Mouse (Mus musculus) hindbrain, embryonic 13.5 days (tissue): ENCODE results near the gene Ash1l. TPM values are rescaled to one million over a fixed set of nuclear protein-coding genes. Genes with fewer than 3 reads are reported as not detected.
A peak's percentile ranks its signal among the peaks of the same experiment; 100 is the strongest.

Source experiments
- ATAC-seq: fragments of 200-750 bp; cut with Nextera tagmentation; 2 replicates; pipeline ENCODE4 v1.8.0; 2017; ENCODE audit warnings: moderate TSS enrichment; ENCODE audit not compliant: low FRiP score
- H3K27ac ChIP-seq: fragments of 300-500 bp; sonication (generic); 2 replicates; pipeline ENCODE4 v1.5.1; 2015; ENCODE audit warnings: inconsistent platforms, mild to moderate bottlenecking, moderate library complexity
- H3K27me3 ChIP-seq: fragments of 300-500 bp; sonication (generic); 2 replicates; pipeline ENCODE4 v1.6.1; 2015; ENCODE audit warnings: mild to moderate bottlenecking, inconsistent platforms
- H3K36me3 ChIP-seq: fragments of 300-500 bp; sonication (generic); 2 replicates; pipeline ENCODE4 v1.6.1; 2015; ENCODE audit warnings: mild to moderate bottlenecking, inconsistent platforms
- H3K4me1 ChIP-seq: fragments of 300-500 bp; sonication (generic); replicated peaks from 2 replicates; pipeline ENCODE4 v1.6.1; 2015; ENCODE audit warnings: inconsistent platforms
- H3K4me2 ChIP-seq: fragments of 300-500 bp; sonication (generic); 2 replicates; pipeline ENCODE4 v1.6.1; 2015; ENCODE audit warnings: inconsistent platforms, mild to moderate bottlenecking, moderate library complexity
- H3K4me3 ChIP-seq: fragments of 300-500 bp; sonication (generic); 2 replicates; pipeline ENCODE4 v1.5.1; 2015; ENCODE audit warnings: mild to moderate bottlenecking, inconsistent platforms
- H3K9ac ChIP-seq: fragments of 300-500 bp; sonication (generic); 2 replicates; pipeline ENCODE4 v1.6.1; 2015; ENCODE audit warnings: mild to moderate bottlenecking, inconsistent platforms
- H3K9me3 ChIP-seq: fragments of 300-500 bp; sonication (generic); 2 replicates; pipeline ENCODE4 v1.6.1; 2016; ENCODE audit warnings: inconsistent platforms
- WGBS: fragments of 180-500 bp; shearing (Covaris S2); methylation state at CpG from one replicate; pipeline ENCODE4 v1.1.7; 2015; 5-methylcytosine and 5-hydroxymethylcytosine counted together
- polyA plus RNA-seq: library from polyadenylated mRNA; unstranded; fragments of >200 nt; fragmentation: Nextera tagmentation; extraction: Ambion mirVana; gene quantifications from 2 replicates; pipeline ENCODE4 v1.2.1, GENCODE M21; 2015

Ash1l gene
- polyA plus RNA-seq: 21.5 and 22.5 TPM in 2 replicates

- H3K27ac ChIP-seq: peak within 1 kb of the TSS; percentile 100
- no peaks in the 10 kb centered on the region for H3K27me3 ChIP-seq
- H3K36me3 ChIP-seq: no peaks in the 10 kb centered on the region
- ATAC-seq: peak; percentile 79
- H3K4me1 ChIP-seq: peaks cover 43% of the 10 kb centered on the region
- H3K9ac ChIP-seq: peak within 1 kb of the TSS; percentile 95
- H3K9me3 ChIP-seq: no peaks in the 10 kb centered on the region
- peak within 1 kb of the TSS; percentile 90 for H3K4me2 ChIP-seq
- 1% methylated on average over 37 of the region's 64 CpGs for WGBS
- H3K4me3 ChIP-seq: peak within 1 kb of the TSS; percentile 88
Measured at GRCm38 (mm10) chr3:88950576-88951326, at the start of gene Ash1l, which contains the start of gene Dap3. Gene Ash1l, plus strand, starts transcription at chr3:88950622. Gene Dap3, minus strand, starts transcription at chr3:88951181.

- ATAC-seq: no peak
- Histone ChIP-seq H3K9ac (no peak overlapping the region), H3K4me1 (no peaks in the 10 kb centered on the region), H3K36me3 (peaks cover 88% of the 10 kb centered on the region), H3K9me3 (no peaks in the 10 kb centered on the region), H3K27ac (no peak overlapping the region), H3K4me2 (no peak overlapping the region), H3K4me3 (no peak overlapping the region), H3K27me3 (no peaks in the 10 kb centered on the region)
- 94% methylated on average over 3 of the region's 3 CpGs for whole genome bisulfite sequencing
Measured at GRCm38 (mm10) chr3:88904803-88905202, 45.6 kb upstream of the Ash1l start.

GRCm38 (mm10) chr3:88905209-88905608 lies 45.2 kb upstream of the Ash1l start:
- no peak overlapping the region for H3K9ac ChIP-seq
- 90% methylated on average over 6 of the region's 6 CpGs for WGBS
- H3K4me1 ChIP-seq: no peaks in the 10 kb centered on the region
- no peak overlapping the region for H3K4me2 ChIP-seq
- H3K9me3 ChIP-seq: no peaks in the 10 kb centered on the region
- peaks cover 91% of the 10 kb centered on the region for H3K36me3 ChIP-seq
- H3K27me3 ChIP-seq: no peaks in the 10 kb centered on the region
- H3K27ac ChIP-seq: no peak overlapping the region
- H3K4me3 ChIP-seq: no peak overlapping the region
- ATAC-seq: no peak

- H3K4me3 ChIP-seq: no peak overlapping the region
- H3K9ac ChIP-seq: no peak overlapping the region
- no peaks in the 10 kb centered on the region for H3K9me3 ChIP-seq
- ATAC-seq: no peak
- no peaks in the 10 kb centered on the region for H3K27me3 ChIP-seq
- peaks cover 92% of the 10 kb centered on the region for H3K36me3 ChIP-seq
- 88% methylated on average over 2 of the region's 2 CpGs for WGBS
- no peak overlapping the region for H3K4me2 ChIP-seq
- H3K27ac ChIP-seq: no peak overlapping the region
- H3K4me1 ChIP-seq: no peaks in the 10 kb centered on the region
Measured at GRCm38 (mm10) chr3:88905741-88906140, 44.7 kb upstream of the Ash1l start.

GRCm38 (mm10) chr3:88906393-88907159 lies 43.8 kb upstream of the Ash1l start:
- H3K4me1 ChIP-seq: no peaks in the 10 kb centered on the region
- no peaks in the 10 kb centered on the region for H3K27me3 ChIP-seq
- ATAC-seq: no peak
- H3K36me3 ChIP-seq: peaks cover 94% of the 10 kb centered on the region
- H3K9me3 ChIP-seq: no peaks in the 10 kb centered on the region
- WGBS: 95% methylated on average over 6 of the region's 6 CpGs
- no peak overlapping the region for H3K9ac ChIP-seq
- no peak overlapping the region for H3K4me2 ChIP-seq
- no peak overlapping the region for H3K27ac ChIP-seq
- no peak overlapping the region for H3K4me3 ChIP-seq

GRCm38 (mm10) chr3:88912585-88912984 lies 37.8 kb upstream of the Ash1l start:
- no peaks in the 10 kb centered on the region for H3K9me3 ChIP-seq
- peaks cover 48% of the 10 kb centered on the region for H3K36me3 ChIP-seq
- ATAC-seq: no peak
- peak overlapping the region; percentile 75; the same call in 1 of the 2 replicates for H3K4me3 ChIP-seq
- peaks cover 22% of the 10 kb centered on the region for H3K4me1 ChIP-seq
- 93% methylated on average over 7 of the region's 7 CpGs for WGBS
- H3K27ac ChIP-seq: no peak overlapping the region
- H3K9ac ChIP-seq: no peak overlapping the region
- peak overlapping the region; percentile 75 for H3K4me2 ChIP-seq
- H3K27me3 ChIP-seq: no peaks in the 10 kb centered on the region

- Histone ChIP-seq H3K4me2 (peak within 1 kb of the TSS; percentile 75), H3K27ac (peak within 1 kb of the TSS; percentile 92), H3K27me3 (no peaks in the 10 kb centered on the region), H3K9ac (peak within 1 kb of the TSS; percentile 87), H3K4me3 (peak within 1 kb of the TSS; percentile 75), H3K36me3 (peaks cover 37% of the 10 kb centered on the region), H3K4me1 (peaks cover 22% of the 10 kb centered on the region), H3K9me3 (no peaks in the 10 kb centered on the region)
- WGBS: under 1% methylated on average over 60 of the region's 62 CpGs
- ATAC-seq: peak; percentile 97
Measured at GRCm38 (mm10) chr3:88913511-88914383, 36.7 kb upstream of the Ash1l start, which contains the start of gene Msto1. Gene Msto1, minus strand, starts transcription at chr3:88913999.

GRCm38 (mm10) chr3:88914384-88914810 lies 36.0 kb upstream of the Ash1l start:
- WGBS: 32% methylated on average over 8 of the region's 8 CpGs
- no peak for ATAC-seq

GRCm38 (mm10) chr3:88918981-88919380 lies 31.4 kb upstream of the Ash1l start:
- no peaks in the 10 kb centered on the region for H3K9me3 ChIP-seq
- H3K9ac ChIP-seq: no peak overlapping the region
- no peak overlapping the region for H3K4me2 ChIP-seq
- 87% methylated on average over 13 of the region's 13 CpGs for WGBS
- peaks cover 36% of the 10 kb centered on the region for H3K36me3 ChIP-seq
- no peak overlapping the region for H3K4me3 ChIP-seq
- H3K27me3 ChIP-seq: no peaks in the 10 kb centered on the region
- ATAC-seq: no peak
- peaks cover 9% of the 10 kb centered on the region for H3K4me1 ChIP-seq
- H3K27ac ChIP-seq: no peak overlapping the region

More at GRCm38 (mm10) chr3:88914384-88914810, 36.0 kb upstream of the Ash1l start:
- H3K36me3 ChIP-seq: peaks cover 31% of the 10 kb centered on the region
- H3K4me2 ChIP-seq: peak overlapping the region; percentile 75
- no peaks in the 10 kb centered on the region for H3K9me3 ChIP-seq
- H3K27ac ChIP-seq: peak overlapping the region; percentile 92
- peaks cover 22% of the 10 kb centered on the region for H3K4me1 ChIP-seq
- peak overlapping the region; percentile 87 for H3K9ac ChIP-seq
- H3K4me3 ChIP-seq: peak overlapping the region; percentile 75
- no peaks in the 10 kb centered on the region for H3K27me3 ChIP-seq

GRCm38 (mm10) chr3:88921411-88921810 lies 29.0 kb upstream of the Ash1l start:
- Histone ChIP-seq H3K4me3 (no peak overlapping the region), H3K4me2 (no peak overlapping the region), H3K4me1 (no peaks in the 10 kb centered on the region), H3K27ac (no peak overlapping the region), H3K9ac (no peak overlapping the region), H3K36me3 (peaks cover 61% of the 10 kb centered on the region), H3K9me3 (no peaks in the 10 kb centered on the region), H3K27me3 (no peaks in the 10 kb centered on the region)
- WGBS: 96% methylated on average over 9 of the region's 9 CpGs
- no peak for ATAC-seq

GRCm38 (mm10) chr3:88923989-88924591 lies 26.3 kb upstream of the Ash1l start:
- peaks cover 87% of the 10 kb centered on the region for H3K36me3 ChIP-seq
- H3K27ac ChIP-seq: no peak overlapping the region

More at GRCm38 (mm10) chr3:88923989-88924591, 26.3 kb upstream of the Ash1l start:
- no peak overlapping the region for H3K9ac ChIP-seq
- no peak overlapping the region for H3K4me2 ChIP-seq
- no peaks in the 10 kb centered on the region for H3K9me3 ChIP-seq
- WGBS: 94% methylated on average over 8 of the region's 8 CpGs
- no peak for ATAC-seq
- no peaks in the 10 kb centered on the region for H3K27me3 ChIP-seq
- no peak overlapping the region for H3K4me3 ChIP-seq
- no peaks in the 10 kb centered on the region for H3K4me1 ChIP-seq
